Mouse (Mus musculus): Measurements from ENCODE around the gene Pnldc1. TPM values are rescaled to one million over a fixed set of nuclear protein-coding genes. Genes with fewer than 3 reads are reported as not detected.
"Not testable (repeated sequence)": the region's sequence is repeated elsewhere in the genome, so short reads cannot be mapped to it uniquely, and the experiment has no call there.

Pnldc1 gene
- polyA plus RNA-seq, 1 experiment = 0.28 TPM

DNA sequence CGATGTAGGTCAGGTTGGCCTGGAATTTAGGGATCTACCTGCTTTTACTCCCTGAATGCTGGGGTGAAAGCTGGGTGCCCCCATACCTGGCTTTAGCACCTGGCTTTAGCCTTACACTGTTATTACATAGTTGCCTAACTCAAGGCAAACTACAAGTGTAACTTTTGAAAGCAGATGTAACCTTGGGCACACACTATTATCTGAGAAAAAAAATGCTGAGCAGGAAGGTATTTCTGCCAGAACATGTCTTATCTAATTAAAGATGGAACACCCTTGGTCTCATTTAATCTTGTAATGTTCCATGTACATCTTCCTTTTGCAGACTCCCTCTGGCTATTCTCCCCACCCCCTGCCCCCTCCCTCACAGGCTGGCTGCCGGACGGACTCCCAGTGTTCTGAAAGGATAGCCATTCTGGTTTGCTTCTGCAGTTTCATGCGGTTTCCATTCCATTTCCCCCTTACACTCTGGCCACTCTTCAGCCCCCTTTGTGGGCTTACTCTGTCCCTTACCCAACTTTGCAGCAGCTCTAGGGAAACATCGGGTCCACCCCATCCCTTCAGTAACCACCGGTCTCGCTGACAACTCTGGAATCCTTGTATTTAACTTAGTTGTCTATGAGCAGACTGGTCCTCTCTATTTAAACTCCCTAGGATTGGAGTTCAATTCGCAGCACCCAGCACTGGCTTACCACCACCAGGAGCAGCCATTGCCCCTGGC, 31.7 kb upstream of the Pnldc1 start:
- TF ChIP-seq MYOD1 (IDR thresholded peaks at IDR 0.05; ENCODE audit: control insufficient read depth, insufficient read length, low read depth) (no peak), MAX (IDR thresholded peaks at IDR 0.05) (no peak), CEBPB (IDR thresholded peaks at IDR 0.05; ENCODE audit: low read depth) (no peak), MYOG (IDR thresholded peaks at IDR 0.05; ENCODE audit: control insufficient read depth, extremely low read depth, insufficient read length) (no peak), CTCF (IDR thresholded peaks at IDR 0.05; ENCODE audit: control insufficient read depth, insufficient read depth, insufficient read length) (no peak), FOSL1 (IDR thresholded peaks at IDR 0.05; ENCODE audit: insufficient read depth, low read length, poor library complexity, severe bottlenecking) (no peak), USF1 (IDR thresholded peaks at IDR 0.05; ENCODE audit: low read depth) (no peak)
- peaks cover 29% of the 10 kb centered on the region for H3K36me3 ChIP-seq (ENCODE audit: control insufficient read depth, insufficient read depth)
- H3ac ChIP-seq (ENCODE audit: control insufficient read depth, insufficient read length, low read depth) = no peak overlapping the region
- H3K79me2 ChIP-seq (ENCODE audit: control insufficient read depth, insufficient read depth) = no peaks in the 10 kb centered on the region
- no peaks in the 10 kb centered on the region for H3K79me3 ChIP-seq (ENCODE audit: low read depth)
- H3K4me3 ChIP-seq (ENCODE audit: insufficient read depth, poor library complexity, severe bottlenecking) = no peak overlapping the region
- no peaks in the 10 kb centered on the region for H3K27me3 ChIP-seq (ENCODE audit: control insufficient read depth, insufficient read depth, insufficient read length)

DNA sequence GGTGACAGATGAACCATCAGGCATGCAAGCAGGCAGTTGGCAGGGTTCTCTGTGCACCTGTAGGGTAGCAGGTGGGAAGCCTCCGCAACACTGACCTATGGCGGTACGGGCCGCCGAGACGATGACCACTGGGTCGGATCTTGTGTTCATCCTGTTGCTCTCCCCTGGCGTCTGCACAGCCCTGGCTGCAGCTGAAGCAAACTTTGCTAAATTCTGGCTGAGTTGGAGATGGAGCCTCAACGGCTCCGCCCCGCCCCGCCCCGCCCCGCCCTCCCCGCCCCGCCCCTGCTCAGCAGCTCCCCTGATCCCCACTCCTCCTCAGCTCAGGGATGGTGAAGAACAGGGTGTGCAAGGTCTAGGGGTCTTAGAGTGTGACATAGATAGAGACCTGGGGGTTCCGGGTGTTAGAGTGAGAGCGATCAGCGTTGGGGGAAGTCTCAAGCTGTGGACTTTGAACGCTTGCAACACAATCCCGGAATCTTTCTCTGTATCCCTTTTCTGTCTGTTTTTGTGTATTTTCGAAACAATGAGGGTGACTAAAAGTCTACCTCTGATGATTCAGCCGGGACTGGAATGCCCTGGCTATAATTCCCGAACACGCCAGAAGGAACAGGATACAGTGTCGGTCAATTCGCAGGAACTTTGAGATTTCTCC, 30.2 kb upstream of the Pnldc1 start, which contains the start of gene Acat3:
TSS of gene Acat3 (minus strand) at position 450 of the 655 bp plus-strand sequence.
- Histone ChIP-seq H3K79me3 (ENCODE audit: low read depth) (no peaks in the 10 kb centered on the region), H3K36me3 (ENCODE audit: control insufficient read depth, insufficient read depth) (peaks cover 22% of the 10 kb centered on the region), H3K27me3 (ENCODE audit: control insufficient read depth, insufficient read depth, insufficient read length) (no peaks in the 10 kb centered on the region), H3K79me2 (ENCODE audit: control insufficient read depth, insufficient read depth) (no peaks in the 10 kb centered on the region), H3ac (ENCODE audit: control insufficient read depth, insufficient read length, low read depth) (peak within 1 kb of the TSS; percentile 63), H3K4me3 (ENCODE audit: insufficient read depth, poor library complexity, severe bottlenecking) (no peak within 1 kb of the TSS)
- TF ChIP-seq MYOD1 (IDR thresholded peaks at IDR 0.05; ENCODE audit: control insufficient read depth, insufficient read length, low read depth) (no peak), CTCF (IDR thresholded peaks at IDR 0.05; ENCODE audit: control insufficient read depth, insufficient read depth, insufficient read length) (no peak), CEBPB (IDR thresholded peaks at IDR 0.05; ENCODE audit: low read depth) (no peak), MYOG (IDR thresholded peaks at IDR 0.05; ENCODE audit: control insufficient read depth, extremely low read depth, insufficient read length) (no peak), FOSL1 (IDR thresholded peaks at IDR 0.05; ENCODE audit: insufficient read depth, low read length, poor library complexity, severe bottlenecking) (no peak), USF1 (IDR thresholded peaks at IDR 0.05; ENCODE audit: low read depth) (no peak), MAX (IDR thresholded peaks at IDR 0.05) (no peak)

DNA sequence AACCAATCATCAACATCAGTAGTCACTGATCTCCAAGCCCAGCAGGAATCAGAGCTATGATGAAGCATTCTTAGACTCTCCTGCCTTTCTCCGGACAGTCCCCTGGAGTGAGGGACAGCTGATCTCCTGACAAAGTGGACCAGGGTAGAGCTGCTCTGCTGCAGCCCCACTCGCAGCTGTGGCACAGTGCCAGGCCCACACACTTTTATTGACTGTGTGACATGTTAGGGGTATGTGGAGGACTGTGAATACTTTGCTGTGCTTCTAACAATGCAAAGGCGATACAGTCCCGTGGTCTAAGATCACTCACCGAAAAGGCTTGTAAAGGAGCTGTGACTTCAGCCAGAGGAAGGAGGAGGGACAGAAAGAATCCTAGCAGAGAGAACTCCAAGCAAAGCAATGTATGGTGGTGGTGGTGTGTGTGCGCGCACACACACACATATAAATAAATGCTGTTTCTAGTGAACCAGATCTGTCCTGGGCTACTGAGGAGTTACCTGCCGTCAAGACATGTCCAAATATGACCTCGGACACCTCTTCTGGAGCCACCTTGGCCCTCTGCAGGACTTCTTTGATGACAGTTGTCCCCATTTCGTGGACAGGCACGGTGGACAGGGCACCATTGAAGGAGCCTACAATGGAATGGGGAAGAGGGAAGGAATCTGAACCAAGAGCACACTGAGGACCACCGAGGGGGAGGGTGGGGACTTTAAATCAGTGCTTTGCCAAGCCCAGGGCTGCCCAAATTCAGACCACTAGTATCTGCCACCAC, 29.5 kb upstream of the Pnldc1 start:
- peaks cover 15% of the 10 kb centered on the region for H3K36me3 ChIP-seq (ENCODE audit: control insufficient read depth, insufficient read depth)
- not testable (repeated sequence) for H3K79me3 ChIP-seq (ENCODE audit: low read depth); H3K79me2 ChIP-seq (ENCODE audit: control insufficient read depth, insufficient read depth); H3ac ChIP-seq (ENCODE audit: control insufficient read depth, insufficient read length, low read depth); H3K27me3 ChIP-seq (ENCODE audit: control insufficient read depth, insufficient read depth, insufficient read length); H3K4me3 ChIP-seq (ENCODE audit: insufficient read depth, poor library complexity, severe bottlenecking)

DNA sequence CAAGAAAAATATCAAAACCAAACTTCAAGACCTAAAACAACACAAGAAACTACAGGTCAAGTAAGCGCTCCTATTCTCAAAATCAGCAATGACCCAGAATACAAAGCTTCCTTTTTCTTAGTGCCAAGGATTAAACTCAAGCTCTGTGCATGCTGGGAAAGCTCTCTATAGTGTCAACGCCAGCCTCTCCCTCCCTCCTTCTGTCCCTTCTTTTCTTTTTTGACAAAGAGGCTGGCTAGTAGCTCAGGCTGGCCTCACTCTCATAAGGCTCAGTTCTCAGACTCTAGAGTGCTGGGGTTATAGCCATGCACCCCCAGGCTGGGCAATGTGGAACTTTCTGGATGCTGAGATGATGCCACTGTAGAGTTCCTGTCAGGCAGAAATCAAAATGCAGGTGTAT, 28.0 kb upstream of the Pnldc1 start:
- Histone ChIP-seq H3K27me3 (ENCODE audit: control insufficient read depth, insufficient read depth, insufficient read length) (no peaks in the 10 kb centered on the region), H3K79me3 (ENCODE audit: low read depth) (no peaks in the 10 kb centered on the region), H3K36me3 (ENCODE audit: control insufficient read depth, insufficient read depth) (peaks cover 6% of the 10 kb centered on the region), H3K79me2 (ENCODE audit: control insufficient read depth, insufficient read depth) (no peaks in the 10 kb centered on the region), H3K4me3 (ENCODE audit: insufficient read depth, poor library complexity, severe bottlenecking) (no peak overlapping the region), H3ac (ENCODE audit: control insufficient read depth, insufficient read length, low read depth) (no peak overlapping the region)
- TF ChIP-seq CEBPB (IDR thresholded peaks at IDR 0.05; ENCODE audit: low read depth) (no peak), MAX (IDR thresholded peaks at IDR 0.05) (no peak), FOSL1 (IDR thresholded peaks at IDR 0.05; ENCODE audit: insufficient read depth, low read length, poor library complexity, severe bottlenecking) (no peak), USF1 (IDR thresholded peaks at IDR 0.05; ENCODE audit: low read depth) (no peak), CTCF (IDR thresholded peaks at IDR 0.05; ENCODE audit: control insufficient read depth, insufficient read depth, insufficient read length) (no peak), MYOG (IDR thresholded peaks at IDR 0.05; ENCODE audit: control insufficient read depth, extremely low read depth, insufficient read length) (no peak), MYOD1 (IDR thresholded peaks at IDR 0.05; ENCODE audit: control insufficient read depth, insufficient read length, low read depth) (no peak)

DNA sequence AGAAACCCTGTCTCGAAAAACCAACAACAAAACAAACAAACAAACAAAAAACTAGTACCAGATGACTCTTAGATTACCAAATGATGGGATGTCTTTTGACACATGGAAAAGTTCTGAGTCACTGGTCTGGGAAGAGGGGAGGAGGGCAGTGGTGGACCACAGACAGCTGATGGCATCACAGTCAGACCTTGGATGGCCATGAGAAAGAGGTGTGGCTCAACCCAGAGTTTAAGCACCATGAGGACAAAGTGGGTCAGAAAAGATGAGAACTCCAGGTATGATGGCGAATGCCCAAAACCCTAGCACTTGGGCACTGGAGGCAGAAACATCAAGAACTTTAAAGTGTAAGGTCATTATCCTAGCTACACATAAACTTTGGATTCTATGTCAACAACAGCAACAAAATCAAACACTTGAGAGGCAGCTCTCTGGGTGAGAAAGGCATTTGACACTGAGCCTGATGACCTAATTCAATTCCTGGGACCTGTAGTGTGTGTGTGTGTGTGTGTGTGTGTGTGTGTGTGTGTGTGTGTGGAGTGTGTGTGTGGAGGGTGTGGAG, 27.5 kb upstream of the Pnldc1 start:
- Histone ChIP-seq H3K79me2 (ENCODE audit: control insufficient read depth, insufficient read depth) (no peaks in the 10 kb centered on the region), H3K36me3 (ENCODE audit: control insufficient read depth, insufficient read depth) (no peaks in the 10 kb centered on the region), H3K27me3 (ENCODE audit: control insufficient read depth, insufficient read depth, insufficient read length) (no peaks in the 10 kb centered on the region), H3K4me3 (ENCODE audit: insufficient read depth, poor library complexity, severe bottlenecking) (no peak overlapping the region), H3K79me3 (ENCODE audit: low read depth) (no peaks in the 10 kb centered on the region), H3ac (ENCODE audit: control insufficient read depth, insufficient read length, low read depth) (no peak overlapping the region)
- TF ChIP-seq MYOG (IDR thresholded peaks at IDR 0.05; ENCODE audit: control insufficient read depth, extremely low read depth, insufficient read length) = no peak
